In the genomic region with DNA sequence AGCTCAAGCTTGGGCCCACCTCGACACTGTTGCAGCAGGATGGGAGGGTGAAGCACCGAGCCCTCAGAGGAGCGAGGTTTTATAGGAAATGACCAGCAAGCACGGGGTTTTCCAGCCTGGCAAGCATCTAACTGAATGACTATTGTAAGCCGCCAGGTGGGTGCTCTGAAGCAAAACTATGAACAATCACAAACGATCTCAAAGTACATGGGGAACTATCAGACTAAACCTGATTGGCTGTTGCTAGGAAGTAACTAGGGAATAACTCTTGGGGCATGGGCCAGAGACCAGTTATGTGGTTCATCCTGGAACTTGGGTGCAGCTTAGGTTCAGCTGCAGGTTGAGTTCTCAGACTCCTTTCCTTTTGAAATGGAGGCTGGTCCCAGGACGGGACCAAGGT, we compare ENCODE assay signal across 23 mouse cellular contexts. TPM values are rescaled to one million over a fixed set of nuclear protein-coding genes. Genes with fewer than 3 reads are reported as not detected.
A peak's percentile ranks its signal among the peaks of the same experiment; 100 is the strongest.
DNase-seq lines count a peak whose midpoint lies in the region; ATAC-seq and TF ChIP-seq lines count a peak whose summit lies in the region.
"Had no signal": no experiment of that assay in that cellular context is flagged by ENCODE, and none has a peak within 500 bp of the region (broad histone marks: within the 10 kb centered on the region; RNA-seq: fewer than 3 reads in every experiment).

No protein-coding gene starts in this region.

- H3K4me3 ChIP-seq in heart, embryonic 10.5 days = no peak overlapping the region
- H3K4me3 ChIP-seq in spleen, adult 2 months (ENCODE audit: extremely low read depth, insufficient read depth, insufficient read length) = no peak overlapping the region
- no peak overlapping the region for H3K4me3 ChIP-seq in cerebellum, adult 2 months (replicated peaks; ENCODE audit: insufficient read depth, low read depth, low read length)
- H3K4me3 ChIP-seq in midbrain, embryonic 14.5 days (replicated peaks; ENCODE audit: low read depth, low read length) = no peak overlapping the region
- H3K4me3 ChIP-seq: embryonic facial prominence, embryonic 15.5 days; forebrain, embryonic 15.5 days; hindbrain, embryonic 12.5 days; left cerebral cortex, adult 2 months; limb, embryonic 15.5 days; liver, embryonic 15.5 days; midbrain, embryonic 10.5 days; stomach, embryonic 15.5 days had no signal

- no peak overlapping the region for H3K9ac ChIP-seq in midbrain, embryonic 14.5 days (replicated peaks; ENCODE audit: low read length)
- H3K9ac ChIP-seq: embryonic facial prominence, embryonic 15.5 days; forebrain, embryonic 15.5 days; hindbrain, embryonic 12.5 days; limb, embryonic 15.5 days; liver, embryonic 15.5 days; stomach, embryonic 15.5 days had no signal

- no peaks in the 10 kb centered on the region for H3K9me3 ChIP-seq in heart, embryonic 10.5 days
- no peaks in the 10 kb centered on the region for H3K9me3 ChIP-seq in midbrain, embryonic 14.5 days (ENCODE audit: control insufficient read depth, low read length)
- H3K9me3 ChIP-seq: embryonic facial prominence, embryonic 15.5 days; forebrain, embryonic 15.5 days; hindbrain, embryonic 12.5 days; limb, embryonic 15.5 days; liver, embryonic 15.5 days; midbrain, embryonic 10.5 days; stomach, embryonic 15.5 days had no signal

- no peaks in the 10 kb centered on the region for H3K36me3 ChIP-seq in heart, embryonic 10.5 days
- no peaks in the 10 kb centered on the region for H3K36me3 ChIP-seq in spleen, adult 2 months (ENCODE audit: control insufficient read depth, insufficient read depth, low read length)
- no peaks in the 10 kb centered on the region for H3K36me3 ChIP-seq in midbrain, embryonic 14.5 days (ENCODE audit: control insufficient read depth, insufficient read depth, low read length)
- H3K36me3 ChIP-seq: embryonic facial prominence, embryonic 15.5 days; forebrain, embryonic 15.5 days; hindbrain, embryonic 12.5 days; limb, embryonic 15.5 days; liver, embryonic 15.5 days; midbrain, embryonic 10.5 days; stomach, embryonic 15.5 days had no signal

- TF ChIP-seq POLR2A in spleen, adult 2 months (IDR thresholded peaks at IDR 0.05; ENCODE audit: low read depth, low read length) = no peak
- TF ChIP-seq POLR2A in cerebellum, adult 2 months (IDR thresholded peaks at IDR 0.05; ENCODE audit: borderline replicate concordance, insufficient read depth, low read length) = no peak

- H3K27me3 ChIP-seq in heart, embryonic 10.5 days (ENCODE audit: insufficient read depth, poor library complexity, severe bottlenecking) = no peaks in the 10 kb centered on the region
- H3K27me3 ChIP-seq in spleen, adult 2 months (ENCODE audit: control insufficient read depth, insufficient read depth, low read length) = no peaks in the 10 kb centered on the region
- no peaks in the 10 kb centered on the region for H3K27me3 ChIP-seq in cerebellum, adult 2 months (ENCODE audit: control insufficient read depth, insufficient read depth, low read length)
- no peaks in the 10 kb centered on the region for H3K27me3 ChIP-seq in midbrain, embryonic 14.5 days (ENCODE audit: control insufficient read depth, insufficient read depth, low read length)
- H3K27me3 ChIP-seq: embryonic facial prominence, embryonic 15.5 days; forebrain, embryonic 15.5 days; hindbrain, embryonic 12.5 days; limb, embryonic 15.5 days; liver, embryonic 15.5 days; stomach, embryonic 15.5 days had no signal

- DNase-seq in heart, adult 11 months = peak; percentile 63
- no peak for DNase-seq in heart, embryonic 10.5 days (ENCODE audit: low spot score)
- peak; percentile 3 for DNase-seq in lung, postnatal 36 days
- no peak for DNase-seq in lung, postnatal 14 days
- peak; percentile 57 to 79 for DNase-seq in spleen, adult 2 months (ENCODE audit: low read depth in 1 of 2, low spot score in 2 of 2)
- DNase-seq in cerebellum, adult 2 months = no peak
- no peak for DNase-seq in midbrain, embryonic 14.5 days
- DNase-seq: adrenal gland, adult 8-10 months; cerebellum, adult 9-10 months; gastrocnemius, postnatal 14 days; layer of hippocampus, adult 9-11 months; thymus, postnatal 36 days had no signal

- H3K27ac ChIP-seq in heart, embryonic 10.5 days = no peak overlapping the region
- peak overlapping the region; percentile 28 for H3K27ac ChIP-seq in spleen, adult 2 months (ENCODE audit: insufficient read depth, low read length)
- no peak overlapping the region for H3K27ac ChIP-seq in cerebellum, adult 2 months (ENCODE audit: insufficient read depth, low read length)
- no peak overlapping the region for H3K27ac ChIP-seq in midbrain, embryonic 14.5 days (replicated peaks; ENCODE audit: low read depth, low read length)
- H3K27ac ChIP-seq: embryonic facial prominence, embryonic 15.5 days; forebrain, embryonic 15.5 days; hindbrain, embryonic 12.5 days; left cerebral cortex, adult 2 months; limb, embryonic 15.5 days; liver, embryonic 15.5 days; midbrain, embryonic 10.5 days; stomach, embryonic 15.5 days had no signal

- H3K4me1 ChIP-seq in heart, embryonic 10.5 days = no peaks in the 10 kb centered on the region
- H3K4me1 ChIP-seq in spleen, adult 2 months (ENCODE audit: control insufficient read depth, insufficient read depth, insufficient read length) = peaks cover 16% of the 10 kb centered on the region; the same call in 1 of the 2 replicates
- H3K4me1 ChIP-seq in cerebellum, adult 2 months (ENCODE audit: control insufficient read depth, insufficient read depth, low read length) = no peaks in the 10 kb centered on the region
- no peaks in the 10 kb centered on the region for H3K4me1 ChIP-seq in midbrain, embryonic 14.5 days (ENCODE audit: control insufficient read depth, insufficient read depth, low read length)
- H3K4me1 ChIP-seq: embryonic facial prominence, embryonic 15.5 days; forebrain, embryonic 15.5 days; hindbrain, embryonic 12.5 days; limb, embryonic 15.5 days; liver, embryonic 15.5 days; midbrain, embryonic 10.5 days; stomach, embryonic 15.5 days had no signal

- H3K4me2 ChIP-seq in midbrain, embryonic 14.5 days (ENCODE audit: low read length) = no peak overlapping the region
- H3K4me2 ChIP-seq: embryonic facial prominence, embryonic 15.5 days; forebrain, embryonic 15.5 days; hindbrain, embryonic 12.5 days; limb, embryonic 15.5 days; liver, embryonic 15.5 days; stomach, embryonic 15.5 days had no signal

- no peak for ATAC-seq in midbrain, embryonic 14.5 days (ENCODE audit: low FRiP score, low TSS enrichment)
- ATAC-seq: activated CD4-positive, CD25-positive, alpha-beta regulatory T cell, adult 4 months; CD4-positive, CD25-positive, alpha-beta regulatory T cell, adult 4 months; forebrain, embryonic 15.5 days; intestine, postnatal 0 days had no signal

- no peak for TF ChIP-seq CTCF in spleen, adult 2 months (IDR thresholded peaks at IDR 0.05; ENCODE audit: extremely low read depth, insufficient read depth, insufficient read length, insufficient replicate concordance)
- no peak for TF ChIP-seq CTCF in cerebellum, adult 2 months (IDR thresholded peaks at IDR 0.05; ENCODE audit: borderline replicate concordance, insufficient read depth, low read depth, low read length)

- WGBS in heart, embryonic 10.5 days = 74% methylated on average over 7 of the region's 7 CpGs
- WGBS in spleen, adult 2 months = 42% methylated on average over 7 of the region's 7 CpGs
- 67% methylated on average over 7 of the region's 7 CpGs for WGBS in cerebellum, adult 2 months
- WGBS in midbrain, embryonic 14.5 days = 66% methylated on average over 7 of the region's 7 CpGs

RNA-seq across cellular contexts. Expression of gene Pnpla8, which starts 19.9 kb away (rescaled TPM):
- 48.8 and 53.7 TPM in 2 replicates for polyA plus RNA-seq in heart, embryonic 10.5 days (2016; fragmentation: Nextera tagmentation; extraction: Ambion mirVana)
- 4.2 and 4.6 TPM in 2 replicates for polyA plus RNA-seq in spleen, adult 2 months (2012; rRNA removed)
- 64.3 and 67.4 TPM in 2 replicates for polyA plus RNA-seq in cerebellum, adult 2 months (2012; rRNA removed)
- polyA plus RNA-seq in midbrain, embryonic 14.5 days (2014; fragmentation: Nextera tagmentation; extraction: Ambion mirVana) = 146 and 168 TPM in 2 replicates

RNA-seq across cellular contexts. Expression of gene Dnajb9, which starts 31.0 kb away (rescaled TPM):
- 23.1 and 23.2 TPM in 2 replicates for polyA plus RNA-seq in heart, embryonic 10.5 days (2016; fragmentation: Nextera tagmentation; extraction: Ambion mirVana)
- 1.1 and 1.3 TPM in 2 replicates for polyA plus RNA-seq in spleen, adult 2 months (2012; rRNA removed)
- 24.5 and 26.4 TPM in 2 replicates for polyA plus RNA-seq in cerebellum, adult 2 months (2012; rRNA removed)
- polyA plus RNA-seq in midbrain, embryonic 14.5 days (2014; fragmentation: Nextera tagmentation; extraction: Ambion mirVana) = 35.0 and 41.3 TPM in 2 replicates

Comparison
In these comparisons a context has a peak if more than half of its experiments do, and no peak if none do; other contexts are left out.
1. DNase-seq: peak in heart, adult 11 months (single experiment), lung, postnatal 36 days (single experiment) and spleen, adult 2 months (2 of 2); none in heart, embryonic 10.5 days (single experiment), lung, postnatal 14 days (single experiment), cerebellum, adult 2 months (0 of 2) and midbrain, embryonic 14.5 days (single experiment).
2. RNA of gene Dnajb9, which starts 31.0 kb away (polyA plus RNA-seq): 35.0 to 41.3 TPM in midbrain, embryonic 14.5 days, 24.5 to 26.4 TPM in cerebellum, adult 2 months and 23.1 to 23.2 TPM in heart, embryonic 10.5 days; 1.1 to 1.3 TPM in spleen, adult 2 months; every median in the first group is over 10 times any median in the second.